Mouse (Mus musculus): ENCODE results near the gene Atp6v0d1. TPM values are rescaled to one million over a fixed set of nuclear protein-coding genes. Genes with fewer than 3 reads are reported as not detected.
A peak's percentile ranks its signal among the peaks of the same experiment; 100 is the strongest.

The Atp6v0d1 gene
- polyA plus RNA-seq, 1 experiment from 2014 or later: 82.9 TPM

DNA sequence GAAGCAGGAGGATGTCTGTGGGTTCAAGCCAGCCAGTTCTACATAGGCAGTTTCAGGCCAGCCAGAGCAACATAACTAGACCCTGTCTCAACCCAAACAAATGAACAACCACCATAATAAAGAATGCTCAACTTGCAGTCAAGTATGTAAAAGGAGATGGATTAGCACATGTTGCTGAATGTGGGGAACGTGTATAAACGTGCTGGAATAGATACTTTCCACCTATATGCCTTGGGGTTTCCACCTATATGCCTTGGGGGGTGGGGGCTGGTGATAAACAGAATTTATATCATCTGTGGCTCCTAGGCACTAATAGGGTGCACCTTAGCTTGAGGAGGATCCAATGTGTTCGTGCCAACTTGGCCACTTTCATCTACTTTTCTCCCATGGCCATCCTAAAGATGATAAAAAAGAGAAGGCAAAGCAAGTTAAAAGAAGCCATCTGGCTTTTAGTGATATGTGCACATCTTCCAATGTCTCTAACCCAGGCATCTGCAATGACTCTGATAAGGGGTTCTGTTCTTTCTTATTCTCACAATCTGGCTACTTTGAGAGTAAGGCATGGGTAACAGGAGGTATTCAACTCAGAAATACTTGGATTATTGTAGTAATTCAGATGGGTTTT is 23.7 kb downstream of the Atp6v0d1 start:
- peaks cover 14% of the 10 kb centered on the region; the same call in 1 of the 2 replicates for H3K4me1 ChIP-seq (ENCODE audit: control insufficient read depth, insufficient read depth, low read length)
- no peak overlapping the region for H3K27ac ChIP-seq (ENCODE audit: low read length)
- no peak overlapping the region for H3K4me3 ChIP-seq (ENCODE audit: low read depth, low read length)
- no peak overlapping the region for H3K9ac ChIP-seq (replicated peaks; ENCODE audit: low read depth, low read length)
- 80% methylated on average over 3 of the region's 3 CpGs for WGBS
- H3K4me2 ChIP-seq (replicated peaks; ENCODE audit: low read depth, low read length): no peak overlapping the region
- H3K9me3 ChIP-seq (ENCODE audit: control insufficient read depth, low read depth, low read length): no peaks in the 10 kb centered on the region
- peaks cover 14% of the 10 kb centered on the region; the same call in 1 of the 2 replicates for H3K36me3 ChIP-seq (ENCODE audit: control insufficient read depth, insufficient read depth, low read length)
- no peak for ATAC-seq (ENCODE audit: insufficient number of reproducible peaks, insufficient read depth, low FRiP score, low read depth)
- H3K27me3 ChIP-seq (ENCODE audit: control insufficient read depth, insufficient read depth, low read length): no peaks in the 10 kb centered on the region

DNA sequence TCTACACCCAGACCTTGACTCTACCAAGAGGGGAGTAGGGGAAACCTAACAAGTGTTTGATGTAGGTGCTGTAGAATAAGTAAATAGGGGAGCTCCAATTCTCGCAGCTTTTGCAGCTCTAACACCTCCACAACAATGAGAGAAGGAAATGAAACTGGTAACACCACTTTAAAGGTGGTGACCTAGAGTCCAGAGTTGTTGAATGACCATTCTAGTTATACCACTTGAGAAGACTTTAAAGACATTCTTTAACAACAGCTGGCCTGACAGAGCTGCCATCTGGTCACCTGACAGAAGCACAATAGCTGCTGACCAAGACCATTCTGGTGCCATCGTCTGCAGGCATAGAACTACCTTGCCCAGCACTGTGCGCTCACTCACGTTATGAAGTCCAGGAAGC is 26.9 kb downstream of the Atp6v0d1 start:
- no peaks in the 10 kb centered on the region for H3K9me3 ChIP-seq (ENCODE audit: control insufficient read depth, low read depth, low read length)
- no peak overlapping the region for H3K4me2 ChIP-seq (replicated peaks; ENCODE audit: low read depth, low read length)
- no peak overlapping the region for H3K27ac ChIP-seq (ENCODE audit: low read length)
- no peak overlapping the region for H3K9ac ChIP-seq (replicated peaks; ENCODE audit: low read depth, low read length)
- ATAC-seq (ENCODE audit: insufficient number of reproducible peaks, insufficient read depth, low FRiP score, low read depth): no peak
- no peaks in the 10 kb centered on the region for H3K27me3 ChIP-seq (ENCODE audit: control insufficient read depth, insufficient read depth, low read length)
- peaks cover 23% of the 10 kb centered on the region; the same call in 1 of the 2 replicates for H3K36me3 ChIP-seq (ENCODE audit: control insufficient read depth, insufficient read depth, low read length)
- no peak overlapping the region for H3K4me3 ChIP-seq (ENCODE audit: low read depth, low read length)
- peaks cover 5% of the 10 kb centered on the region; the same call in 1 of the 2 replicates for H3K4me1 ChIP-seq (ENCODE audit: control insufficient read depth, insufficient read depth, low read length)
- 89% methylated on average over 4 of the region's 4 CpGs for WGBS

DNA sequence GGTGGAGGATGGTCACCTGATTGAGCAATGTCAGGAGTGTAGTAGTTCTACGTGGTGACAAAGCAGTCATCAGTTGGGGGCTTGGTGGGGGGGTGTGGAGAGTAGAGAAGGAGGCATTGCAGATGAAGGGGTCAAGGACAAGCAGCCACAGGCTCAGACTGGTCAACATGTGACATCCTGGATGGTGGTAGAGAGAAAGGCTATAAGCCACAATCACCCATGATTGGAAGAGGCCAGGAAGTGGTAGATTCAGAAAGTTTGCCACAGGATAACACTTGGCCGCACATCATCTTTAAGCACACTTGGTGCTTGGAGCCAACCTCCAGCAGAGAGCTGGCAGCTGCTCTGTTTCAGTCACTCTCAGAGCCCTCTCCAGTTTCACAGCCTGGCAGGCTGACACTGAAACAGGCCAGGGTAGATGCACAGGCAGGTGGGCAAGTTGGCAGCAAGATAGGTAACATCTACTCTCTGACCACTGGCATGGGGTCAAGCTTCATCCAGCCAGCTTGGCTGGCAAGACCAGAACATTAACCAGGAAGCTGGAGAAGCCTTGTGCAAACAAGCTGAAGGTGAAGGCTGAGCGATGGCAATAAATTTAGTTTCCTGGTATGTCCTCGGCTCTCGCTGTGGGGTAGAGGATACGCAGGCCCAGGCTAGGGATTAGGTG is 28.7 kb downstream of the Atp6v0d1 start:
- peaks cover 23% of the 10 kb centered on the region; the same call in 1 of the 2 replicates for H3K36me3 ChIP-seq (ENCODE audit: control insufficient read depth, insufficient read depth, low read length)
- no peak overlapping the region for H3K9ac ChIP-seq (replicated peaks; ENCODE audit: low read depth, low read length)
- no peaks in the 10 kb centered on the region for H3K9me3 ChIP-seq (ENCODE audit: control insufficient read depth, low read depth, low read length)
- ATAC-seq (ENCODE audit: insufficient number of reproducible peaks, insufficient read depth, low FRiP score, low read depth): no peak
- no peak overlapping the region for H3K4me3 ChIP-seq (ENCODE audit: low read depth, low read length)
- no peaks in the 10 kb centered on the region for H3K27me3 ChIP-seq (ENCODE audit: control insufficient read depth, insufficient read depth, low read length)
- H3K4me1 ChIP-seq (ENCODE audit: control insufficient read depth, insufficient read depth, low read length): peaks cover 13% of the 10 kb centered on the region
- no peak overlapping the region for H3K27ac ChIP-seq (ENCODE audit: low read length)
- no peak overlapping the region for H3K4me2 ChIP-seq (replicated peaks; ENCODE audit: low read depth, low read length)
- 88% methylated on average over 6 of the region's 6 CpGs for WGBS

DNA sequence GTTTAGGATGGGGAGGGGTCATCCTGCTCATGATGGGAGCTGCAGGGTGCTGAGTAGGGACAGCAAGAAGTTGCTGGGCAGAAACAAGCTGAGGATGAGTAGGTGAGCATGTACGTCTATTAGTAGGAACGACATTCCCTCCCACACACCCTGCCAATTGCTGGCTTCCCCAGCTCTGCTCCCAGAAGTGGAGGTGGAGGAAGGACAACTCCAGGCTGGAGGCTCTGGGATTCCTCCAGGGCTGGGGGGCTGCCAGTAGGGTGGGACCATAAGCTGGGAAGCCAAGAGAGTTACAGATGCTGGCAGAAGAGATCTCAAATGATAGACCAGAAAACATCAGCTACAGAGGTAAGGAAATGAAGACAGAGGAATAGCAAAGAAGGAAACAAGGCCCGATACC is 29.3 kb downstream of the Atp6v0d1 start:
- peaks cover 23% of the 10 kb centered on the region; the same call in 1 of the 2 replicates for H3K36me3 ChIP-seq (ENCODE audit: control insufficient read depth, insufficient read depth, low read length)
- H3K27me3 ChIP-seq (ENCODE audit: control insufficient read depth, insufficient read depth, low read length): no peaks in the 10 kb centered on the region
- no peak overlapping the region for H3K4me3 ChIP-seq (ENCODE audit: low read depth, low read length)
- 89% methylated on average over 3 of the region's 3 CpGs for WGBS
- no peaks in the 10 kb centered on the region for H3K9me3 ChIP-seq (ENCODE audit: control insufficient read depth, low read depth, low read length)
- H3K4me1 ChIP-seq (ENCODE audit: control insufficient read depth, insufficient read depth, low read length): peaks cover 13% of the 10 kb centered on the region
- H3K9ac ChIP-seq (replicated peaks; ENCODE audit: low read depth, low read length): no peak overlapping the region
- no peak overlapping the region for H3K27ac ChIP-seq (ENCODE audit: low read length)
- no peak overlapping the region for H3K4me2 ChIP-seq (replicated peaks; ENCODE audit: low read depth, low read length)
- no peak for ATAC-seq (ENCODE audit: insufficient number of reproducible peaks, insufficient read depth, low FRiP score, low read depth)

DNA sequence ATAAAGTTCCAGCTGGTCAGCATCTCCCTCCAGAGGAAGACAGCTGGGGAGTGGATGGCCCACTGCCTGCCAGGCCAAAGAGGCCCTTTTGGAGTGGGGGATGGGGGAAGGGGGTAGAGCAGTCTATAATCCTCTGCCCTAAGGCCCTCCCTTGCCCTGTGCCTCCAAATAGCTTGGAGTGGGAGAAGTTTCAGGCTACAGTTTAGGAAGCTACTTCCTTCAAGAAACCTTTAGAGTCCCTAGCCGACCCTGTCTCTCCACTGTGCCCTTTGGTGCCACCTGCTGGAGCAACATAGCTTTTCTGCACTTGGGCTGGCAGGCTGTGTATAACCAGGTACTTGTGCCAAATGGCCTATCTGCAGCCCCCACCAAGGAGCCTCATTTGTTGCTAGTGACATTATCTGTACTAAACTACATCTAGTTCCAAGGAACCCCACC is 31.9 kb downstream of the Atp6v0d1 start:
- ATAC-seq (ENCODE audit: insufficient number of reproducible peaks, insufficient read depth, low FRiP score, low read depth): peak; percentile 60; the same call in 1 of the 2 replicates
- H3K4me2 ChIP-seq (replicated peaks; ENCODE audit: low read depth, low read length): no peak overlapping the region
- H3K27ac ChIP-seq (ENCODE audit: low read length): peak overlapping the region; percentile 83
- no peak overlapping the region for H3K9ac ChIP-seq (replicated peaks; ENCODE audit: low read depth, low read length)
- H3K4me1 ChIP-seq (ENCODE audit: control insufficient read depth, insufficient read depth, low read length): peaks cover 13% of the 10 kb centered on the region
- H3K4me3 ChIP-seq (ENCODE audit: low read depth, low read length): no peak overlapping the region
- peaks cover 28% of the 10 kb centered on the region; the same call in 1 of the 2 replicates for H3K36me3 ChIP-seq (ENCODE audit: control insufficient read depth, insufficient read depth, low read length)
- WGBS: 0% methylated on average over 1 of the region's 1 CpGs
- no peaks in the 10 kb centered on the region for H3K9me3 ChIP-seq (ENCODE audit: control insufficient read depth, low read depth, low read length)
- no peaks in the 10 kb centered on the region for H3K27me3 ChIP-seq (ENCODE audit: control insufficient read depth, insufficient read depth, low read length)

DNA sequence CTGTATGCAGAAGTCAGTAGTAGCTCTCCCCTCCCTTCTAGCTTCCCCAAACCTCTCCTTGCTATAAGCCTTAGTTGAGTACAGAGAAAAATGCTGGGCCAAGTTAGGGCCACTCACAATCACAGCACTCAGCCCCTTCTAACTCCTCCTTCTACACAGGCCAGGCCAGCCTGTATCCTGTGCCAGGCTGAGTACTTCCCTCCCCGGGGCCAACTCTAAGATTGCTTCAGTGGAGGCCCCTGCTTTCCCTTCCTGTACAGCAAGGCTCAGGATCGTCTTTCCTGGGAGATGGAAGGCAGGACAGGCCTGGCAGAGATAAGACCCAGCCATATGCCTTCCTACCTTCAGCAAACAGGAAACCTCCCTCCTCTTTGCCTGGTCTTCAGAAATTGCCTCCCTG is 32.4 kb downstream of the Atp6v0d1 start:
- Histone ChIP-seq H3K36me3 (ENCODE audit: control insufficient read depth, insufficient read depth, low read length) (peaks cover 27% of the 10 kb centered on the region; the same call in 1 of the 2 replicates), H3K27ac (ENCODE audit: low read length) (peak overlapping the region; percentile 83), H3K9me3 (ENCODE audit: control insufficient read depth, low read depth, low read length) (no peaks in the 10 kb centered on the region), H3K9ac (replicated peaks; ENCODE audit: low read depth, low read length) (no peak overlapping the region), H3K4me3 (ENCODE audit: low read depth, low read length) (no peak overlapping the region), H3K27me3 (ENCODE audit: control insufficient read depth, insufficient read depth, low read length) (no peaks in the 10 kb centered on the region), H3K4me2 (replicated peaks; ENCODE audit: low read depth, low read length) (no peak overlapping the region), H3K4me1 (ENCODE audit: control insufficient read depth, insufficient read depth, low read length) (peaks cover 13% of the 10 kb centered on the region)
- 12% methylated on average over 2 of the region's 2 CpGs for WGBS
- ATAC-seq (ENCODE audit: insufficient number of reproducible peaks, insufficient read depth, low FRiP score, low read depth): peak; percentile 74; the same call in 1 of the 2 replicates

DNA sequence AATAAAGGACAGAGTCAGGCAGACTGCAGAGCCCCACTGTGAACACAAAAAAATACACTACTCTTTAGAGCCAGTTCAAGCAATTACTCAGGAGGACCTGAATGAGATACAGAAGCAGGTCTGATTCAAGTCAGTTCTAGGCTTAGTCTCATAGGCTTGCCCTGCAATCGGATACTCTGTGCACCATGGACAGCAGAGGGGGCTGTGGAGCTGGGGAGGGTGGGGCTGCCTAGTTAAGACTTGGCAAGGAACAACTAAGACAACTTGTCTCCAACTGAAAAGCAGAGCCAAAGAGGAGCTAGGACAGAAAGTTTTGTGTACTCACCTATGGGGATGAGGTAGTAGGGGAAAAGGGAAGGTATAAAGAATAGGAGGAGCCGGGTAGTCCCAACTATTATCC is 34.1 kb downstream of the Atp6v0d1 start:
- Histone ChIP-seq H3K27ac (ENCODE audit: low read length) (no peak overlapping the region), H3K4me3 (ENCODE audit: low read depth, low read length) (no peak overlapping the region), H3K4me2 (replicated peaks; ENCODE audit: low read depth, low read length) (no peak overlapping the region), H3K27me3 (ENCODE audit: control insufficient read depth, insufficient read depth, low read length) (no peaks in the 10 kb centered on the region), H3K4me1 (ENCODE audit: control insufficient read depth, insufficient read depth, low read length) (peaks cover 13% of the 10 kb centered on the region), H3K9me3 (ENCODE audit: control insufficient read depth, low read depth, low read length) (no peaks in the 10 kb centered on the region), H3K9ac (replicated peaks; ENCODE audit: low read depth, low read length) (no peak overlapping the region), H3K36me3 (ENCODE audit: control insufficient read depth, insufficient read depth, low read length) (peaks cover 17% of the 10 kb centered on the region; the same call in 1 of the 2 replicates)
- WGBS: 73% methylated on average over 2 of the region's 2 CpGs
- no peak for ATAC-seq (ENCODE audit: insufficient number of reproducible peaks, insufficient read depth, low FRiP score, low read depth)

DNA sequence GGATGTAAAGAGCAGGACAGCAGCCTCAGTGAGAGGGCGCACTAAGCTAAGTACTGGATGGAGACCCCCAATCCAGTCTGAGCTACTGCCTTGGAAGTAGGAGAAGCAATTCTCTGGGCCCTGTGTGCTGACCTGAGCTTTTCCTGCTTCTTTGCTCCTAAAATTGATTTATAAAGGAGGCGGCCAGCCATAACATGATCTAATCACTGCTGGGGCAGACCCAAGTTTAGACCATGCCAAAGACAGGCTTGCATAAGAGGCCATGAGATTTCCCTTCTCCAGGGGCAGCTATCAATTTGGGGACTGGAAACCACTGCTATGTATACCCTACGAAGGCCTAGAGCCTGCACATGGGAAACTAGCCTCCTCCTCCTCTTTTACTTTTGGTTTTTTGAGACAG is 36.6 kb downstream of the Atp6v0d1 start:
- Histone ChIP-seq H3K4me2 (replicated peaks; ENCODE audit: low read depth, low read length) (no peak overlapping the region), H3K4me3 (ENCODE audit: low read depth, low read length) (no peak overlapping the region), H3K9ac (replicated peaks; ENCODE audit: low read depth, low read length) (no peak overlapping the region), H3K9me3 (ENCODE audit: control insufficient read depth, low read depth, low read length) (no peaks in the 10 kb centered on the region), H3K36me3 (ENCODE audit: control insufficient read depth, insufficient read depth, low read length) (peaks cover 17% of the 10 kb centered on the region), H3K4me1 (ENCODE audit: control insufficient read depth, insufficient read depth, low read length) (peaks cover 11% of the 10 kb centered on the region), H3K27me3 (ENCODE audit: control insufficient read depth, insufficient read depth, low read length) (no peaks in the 10 kb centered on the region), H3K27ac (ENCODE audit: low read length) (no peak overlapping the region)
- ATAC-seq (ENCODE audit: insufficient number of reproducible peaks, insufficient read depth, low FRiP score, low read depth): no peak
- WGBS: 93% methylated on average over 3 of the region's 3 CpGs

All from stomach, embryonic 14.5 days (tissue).